Mouse (Mus musculus): ENCODE results near the gene BC030867. TPM values are rescaled to one million over a fixed set of nuclear protein-coding genes. Genes with fewer than 3 reads are reported as not detected.
A peak's percentile ranks its signal among the peaks of the same experiment; 100 is the strongest.

BC030867 gene
- total and polyA plus RNA-seq, 3 experiments = 20.0 to 51.7 (median 36.2) TPM

DNA sequence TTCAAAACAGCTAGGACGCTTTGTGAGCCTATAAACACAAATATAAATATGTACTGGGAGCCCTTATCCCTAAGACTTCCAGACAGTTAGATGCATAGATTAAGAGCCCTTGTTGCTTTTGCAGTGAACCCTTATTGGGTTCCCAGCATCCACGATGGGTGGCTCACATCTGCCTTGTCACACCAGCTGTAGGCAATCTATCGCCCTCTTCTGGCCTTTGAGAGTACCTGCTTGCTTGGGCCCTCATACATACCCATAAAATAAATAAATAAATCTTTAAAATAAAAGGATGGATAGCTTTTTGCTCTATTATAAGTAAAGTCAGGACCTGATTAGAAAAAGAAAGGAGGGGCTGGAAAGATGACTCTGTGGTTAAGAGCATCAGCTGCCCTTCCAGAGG, 9.8 kb downstream of the BC030867 start:
- TF ChIP-seq RAD21 (IDR thresholded peaks at IDR 0.05; ENCODE audit: low read depth, low read length) (peak; percentile 27), CTCF (IDR thresholded peaks at IDR 0.05 in 2 of 3, conservative IDR thresholded peaks at IDR 0.05 in 1 of 3; ENCODE audit: control insufficient read depth in 1 of 3, insufficient read depth in 1 of 3, low read depth in 2 of 3, low read length in 3 of 3, poor library complexity in 1 of 3, severe bottlenecking in 1 of 3) (peak; percentile 44 to 68 (median 62); a peak in 5 of 6 replicates), TCF12 (IDR thresholded peaks at IDR 0.05; ENCODE audit: low read depth, low read length) (no peak), MYB (IDR thresholded peaks at IDR 0.05; ENCODE audit: low read depth, low read length) (no peak), SMC3 (IDR thresholded peaks at IDR 0.05; ENCODE audit: low read depth, low read length) (peak; percentile 32; the same call in 1 of the 2 replicates)
- Histone ChIP-seq H3K27ac (ENCODE audit: control insufficient read depth, low read depth, low read length) (no peak overlapping the region; the same call in 1 of the 2 replicates), H3K27me3 (ENCODE audit: control insufficient read depth in 1 of 2, insufficient read depth in 2 of 2, low read length in 2 of 2) (no peaks in the 10 kb centered on the region), H3K79me2 (ENCODE audit: control insufficient read depth, insufficient read depth, low read length, poor library complexity) (no peaks in the 10 kb centered on the region), H3K36me3 (ENCODE audit: control insufficient read depth in 1 of 2, insufficient read depth in 2 of 2, low read length in 2 of 2) (peaks cover 0 to 11% of the 10 kb centered on the region in 2 experiments; a peak in 3 of 4 replicates), H3K4me1 (ENCODE audit: control insufficient read depth in 1 of 2, insufficient read depth in 2 of 2, low read length in 2 of 2) (peaks cover 8 to 14% of the 10 kb centered on the region in 2 experiments), H3K9ac (ENCODE audit: control insufficient read depth, low read depth, low read length, poor library complexity, severe bottlenecking) (no peak overlapping the region), H3K9me3 (replicated peaks; ENCODE audit: insufficient read depth, low read length) (no peaks in the 10 kb centered on the region), H3K4me3 (ENCODE audit: control insufficient read depth in 1 of 2, insufficient read depth in 1 of 2, low read depth in 2 of 2, low read length in 2 of 2) (no peak overlapping the region)
- peak; percentile 66 for DNase-seq (ENCODE audit: low read depth, low spot score)

DNA sequence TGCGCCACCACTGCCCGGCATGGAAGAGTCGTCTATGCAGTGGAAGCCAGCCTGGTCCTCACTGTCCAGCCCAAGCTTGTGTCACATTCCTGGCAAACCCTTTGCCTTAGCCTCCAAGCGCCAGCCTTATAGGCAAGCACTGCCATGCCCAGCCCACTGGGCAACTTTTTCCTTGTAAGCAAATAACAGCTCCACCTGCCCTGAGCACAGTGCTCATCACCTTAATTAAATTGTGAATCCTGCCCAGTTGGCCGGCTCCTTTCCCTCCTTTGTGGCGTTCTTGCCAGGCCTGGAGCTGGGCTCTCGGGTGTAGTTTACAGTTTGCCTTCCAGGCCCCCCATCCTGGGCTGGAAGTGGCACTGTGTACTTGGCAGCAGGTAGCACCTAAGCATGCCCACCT, 14.5 kb downstream of the BC030867 start:
- Histone ChIP-seq H3K4me3 (ENCODE audit: control insufficient read depth in 1 of 2, insufficient read depth in 1 of 2, low read depth in 2 of 2, low read length in 2 of 2) (no peak overlapping the region), H3K27ac (ENCODE audit: control insufficient read depth, low read depth, low read length) (no peak overlapping the region), H3K79me2 (ENCODE audit: control insufficient read depth, insufficient read depth, low read length, poor library complexity) (no peaks in the 10 kb centered on the region), H3K4me1 (ENCODE audit: control insufficient read depth in 1 of 2, insufficient read depth in 2 of 2, low read length in 2 of 2) (peaks cover 2 to 3% of the 10 kb centered on the region in 2 experiments), H3K27me3 (ENCODE audit: control insufficient read depth in 1 of 2, insufficient read depth in 2 of 2, low read length in 2 of 2) (no peaks in the 10 kb centered on the region), H3K9me3 (replicated peaks; ENCODE audit: insufficient read depth, low read length) (no peaks in the 10 kb centered on the region), H3K36me3 (ENCODE audit: control insufficient read depth in 1 of 2, insufficient read depth in 2 of 2, low read length in 2 of 2) (peaks cover 0 to 5% of the 10 kb centered on the region in 2 experiments; a peak in 3 of 4 replicates), H3K9ac (ENCODE audit: control insufficient read depth, low read depth, low read length, poor library complexity, severe bottlenecking) (no peak overlapping the region)
- no peak for DNase-seq (ENCODE audit: low read depth, low spot score)
- no peak for TF ChIP-seq ELF1 (IDR thresholded peaks at IDR 0.05; ENCODE audit: low read depth, low read length)

DNA sequence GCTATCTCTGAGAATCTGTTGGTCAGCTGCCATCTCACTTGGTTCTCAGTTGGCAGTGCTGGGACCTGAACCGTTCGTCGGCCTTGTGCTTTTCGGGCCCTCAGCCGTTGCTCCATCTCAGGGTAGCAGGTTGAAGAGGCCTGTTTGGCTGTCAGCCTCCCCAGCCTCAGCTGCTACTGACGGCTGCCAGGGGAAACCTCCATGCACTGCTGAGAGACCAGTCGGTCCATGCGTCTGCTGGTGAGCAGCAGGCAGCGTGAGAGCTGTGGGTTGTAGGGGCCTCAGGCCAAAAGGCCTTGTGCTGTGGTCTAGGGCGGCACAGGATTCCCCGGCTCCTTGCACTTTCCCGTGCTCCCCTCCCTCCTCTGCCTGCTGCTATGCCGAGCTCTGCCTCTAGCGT, 17.1 kb downstream of the BC030867 start:
- TF ChIP-seq TCF12 (IDR thresholded peaks at IDR 0.05; ENCODE audit: low read depth, low read length) = no peak
- TF ChIP-seq ZC3H11A (IDR thresholded peaks at IDR 0.05; ENCODE audit: low read depth, low read length) = no peak
- TF ChIP-seq SIN3A (IDR thresholded peaks at IDR 0.05; ENCODE audit: low read length) = no peak
- no peak for TF ChIP-seq CTCF (IDR thresholded peaks at IDR 0.05 in 2 of 3, conservative IDR thresholded peaks at IDR 0.05 in 1 of 3; ENCODE audit: control insufficient read depth in 1 of 3, insufficient read depth in 1 of 3, low read depth in 2 of 3, low read length in 3 of 3, poor library complexity in 1 of 3, severe bottlenecking in 1 of 3)
- TF ChIP-seq CHD1 (IDR thresholded peaks at IDR 0.05; ENCODE audit: low read depth, low read length) = no peak
- no peak for TF ChIP-seq MYC (IDR thresholded peaks at IDR 0.05; ENCODE audit: low read depth, low read length)
- TF ChIP-seq TBP (IDR thresholded peaks at IDR 0.05; ENCODE audit: low read depth, low read length) = no peak
- no peak for TF ChIP-seq TAL1 (IDR thresholded peaks at IDR 0.05; ENCODE audit: low read length)
- TF ChIP-seq ETS1 (IDR thresholded peaks at IDR 0.05; ENCODE audit: low read depth, low read length) = no peak
- no peak for TF ChIP-seq MYB (IDR thresholded peaks at IDR 0.05; ENCODE audit: low read depth, low read length)
- TF ChIP-seq POLR2AphosphoS5 (IDR thresholded peaks at IDR 0.05; ENCODE audit: borderline replicate concordance, low read depth, low read length) = no peak
- no peak for TF ChIP-seq USF1 (IDR thresholded peaks at IDR 0.05; ENCODE audit: low read depth, low read length)
- TF ChIP-seq E2F4 (IDR thresholded peaks at IDR 0.05; ENCODE audit: borderline replicate concordance, low read depth, low read length) = no peak
- no peak for TF ChIP-seq GATA1 (IDR thresholded peaks at IDR 0.05; ENCODE audit: low read depth, low read length)
- no peak for TF ChIP-seq MXI1 (IDR thresholded peaks at IDR 0.05; ENCODE audit: low read depth, low read length)
- TF ChIP-seq ELF1 (IDR thresholded peaks at IDR 0.05; ENCODE audit: low read depth, low read length) = no peak
- no peaks in the 10 kb centered on the region for H3K9me3 ChIP-seq (replicated peaks; ENCODE audit: insufficient read depth, low read length)
- no peak overlapping the region for H3K27ac ChIP-seq (ENCODE audit: control insufficient read depth, low read depth, low read length)
- no peaks in the 10 kb centered on the region; a peak in 1 of 4 replicates for H3K27me3 ChIP-seq (ENCODE audit: control insufficient read depth in 1 of 2, insufficient read depth in 2 of 2, low read length in 2 of 2)
- no peak for DNase-seq (ENCODE audit: low read depth, low spot score)
- no peak overlapping the region for H3K9ac ChIP-seq (ENCODE audit: control insufficient read depth, low read depth, low read length, poor library complexity, severe bottlenecking)
- H3K79me2 ChIP-seq (ENCODE audit: control insufficient read depth, insufficient read depth, low read length, poor library complexity) = no peaks in the 10 kb centered on the region
- no peak overlapping the region for H3K4me3 ChIP-seq (ENCODE audit: control insufficient read depth in 1 of 2, insufficient read depth in 1 of 2, low read depth in 2 of 2, low read length in 2 of 2)
- H3K4me1 ChIP-seq (ENCODE audit: control insufficient read depth in 1 of 2, insufficient read depth in 2 of 2, low read length in 2 of 2) = no peaks in the 10 kb centered on the region
- no peaks in the 10 kb centered on the region; a peak in 1 of 4 replicates for H3K36me3 ChIP-seq (ENCODE audit: control insufficient read depth in 1 of 2, insufficient read depth in 2 of 2, low read length in 2 of 2)
